Comparison of ENCODE assay signal across 9 mouse cellular contexts in the genomic region with DNA sequence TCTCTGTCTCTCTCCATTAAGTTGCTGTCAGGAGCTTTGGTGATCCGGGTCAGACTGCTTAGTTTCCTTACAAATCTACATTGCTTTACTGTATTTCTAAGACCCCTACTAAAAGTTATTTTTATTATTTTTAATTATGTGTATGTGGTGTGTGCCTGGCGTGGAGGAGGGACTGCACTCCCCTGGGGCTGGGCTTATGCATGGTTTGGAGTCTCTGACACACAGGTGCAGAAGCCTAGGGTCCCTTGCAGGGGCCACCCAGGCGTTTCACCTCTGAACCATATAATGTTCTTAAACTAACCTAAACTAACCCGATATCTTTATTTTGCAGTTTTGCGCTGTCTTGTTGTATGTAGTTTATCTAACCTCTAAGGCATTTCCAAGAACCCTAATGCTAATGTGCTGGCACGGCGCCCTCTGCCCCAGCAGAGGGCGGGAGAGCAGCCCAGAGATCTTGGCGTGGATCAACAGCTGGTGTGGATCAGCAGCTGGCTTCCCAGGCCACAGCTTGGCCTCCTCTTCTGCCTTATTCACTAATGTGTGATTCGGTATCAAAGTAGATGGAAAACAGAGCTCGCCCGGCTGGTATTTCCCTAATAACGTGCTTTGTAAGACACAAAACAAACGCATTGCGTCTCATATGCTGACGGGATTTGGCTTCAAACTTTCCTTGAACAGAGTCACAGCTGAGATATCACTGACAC.
A peak's percentile ranks its signal among the peaks of the same experiment; 100 is the strongest.
DNase-seq lines count a peak whose midpoint lies in the region; ATAC-seq lines count a peak whose summit lies in the region.
"Had no signal": no experiment of that assay in that cellular context is flagged by ENCODE, and none has a peak within 500 bp of the region (broad histone marks: within the 10 kb centered on the region; RNA-seq: fewer than 3 reads in every experiment).

No protein-coding gene starts in this region.

- H3K27me3 ChIP-seq in heart, embryonic 12.5 days (replicated peaks): no peaks in the 10 kb centered on the region
- H3K27me3 ChIP-seq: neural tube, embryonic 13.5 days had no signal

- H3K4me1 ChIP-seq in heart, embryonic 12.5 days (replicated peaks): peaks cover 24% of the 10 kb centered on the region

- WGBS in heart, embryonic 12.5 days: 58% methylated on average over 16 of the region's 16 CpGs

- no peak overlapping the region for H3K4me2 ChIP-seq in heart, embryonic 12.5 days
- H3K4me2 ChIP-seq: neural tube, embryonic 13.5 days had no signal

- no peak overlapping the region for H3K4me3 ChIP-seq in heart, embryonic 12.5 days
- H3K4me3 ChIP-seq: neural tube, embryonic 13.5 days had no signal

- peak overlapping the region; percentile 58 for H3K27ac ChIP-seq in heart, embryonic 12.5 days (ENCODE audit: poor library complexity, severe bottlenecking)
- H3K27ac ChIP-seq: neural tube, embryonic 13.5 days had no signal

- no peaks in the 10 kb centered on the region for H3K36me3 ChIP-seq in heart, embryonic 12.5 days
- H3K36me3 ChIP-seq: neural tube, embryonic 13.5 days had no signal

- no peak overlapping the region for H3K9ac ChIP-seq in heart, embryonic 12.5 days
- H3K9ac ChIP-seq: neural tube, embryonic 13.5 days had no signal

- H3K9me3 ChIP-seq in heart, embryonic 12.5 days (replicated peaks): no peaks in the 10 kb centered on the region
- H3K9me3 ChIP-seq: neural tube, embryonic 13.5 days had no signal

- ATAC-seq in heart, embryonic 12.5 days (ENCODE audit: insufficient number of reproducible peaks, low FRiP score): peak; percentile 19; the same call in 1 of the 2 replicates
- no peak for ATAC-seq in monocyte, adult 5-6 weeks (replicated peaks; ENCODE audit: insufficient number of reproducible peaks, low FRiP score, low TSS enrichment, poor library complexity, severe bottlenecking)

- peak; percentile 68 for DNase-seq in urinary bladder, postnatal 14 days (ENCODE audit: low spot score)
- no peak for DNase-seq in urinary bladder, adult 2 months (ENCODE audit: low spot score)
- DNase-seq in kidney, postnatal 25 days: peak; percentile 80 to 81
- DNase-seq in frontal cortex, postnatal 14 days (ENCODE audit: low spot score in 2 of 2): no peak
- DNase-seq in cerebellum, adult 11 months: no peak
- DNase-seq in thymus, postnatal 14 days: no peak

Comparison
In these comparisons a context has a peak if more than half of its experiments do, and no peak if none do; other contexts are left out.
1. DNase-seq: peak in urinary bladder, postnatal 14 days (single experiment) and kidney, postnatal 25 days (2 of 2); none in urinary bladder, adult 2 months (single experiment), frontal cortex, postnatal 14 days (0 of 2), cerebellum, adult 11 months (single experiment) and thymus, postnatal 14 days (single experiment).